Mouse (Mus musculus): Measurements from ENCODE around the gene Vrk2. TPM values are rescaled to one million over a fixed set of nuclear protein-coding genes. Genes with fewer than 3 reads are reported as not detected.

Vrk2 gene
- polyA plus RNA-seq, 1 experiment from 2014 or later, result 21.5 TPM

- no peak for ATAC-seq (ENCODE audit: insufficient read depth, low FRiP score)
- 82% methylated on average over 2 of the region's 2 CpGs for WGBS
These were observed 7.9 kb upstream of the Vrk2 start for GRCm38 (mm10) chr11:26601571-26602175.

GRCm38 (mm10) chr11:26600692-26601091, 6.9 kb upstream of the Vrk2 start:
- no peaks in the 10 kb centered on the region for H3K36me3 ChIP-seq (ENCODE audit: control insufficient read depth, insufficient read depth, low read length)
- H3K4me3 ChIP-seq (replicated peaks; ENCODE audit: low read length), result no peak overlapping the region
- ATAC-seq (ENCODE audit: insufficient read depth, low FRiP score), result no peak
- 76% methylated on average over 4 of the region's 4 CpGs for WGBS
- H3K9ac ChIP-seq (ENCODE audit: low read length), result no peak overlapping the region
- H3K27me3 ChIP-seq (ENCODE audit: control insufficient read depth, insufficient read depth, low read length), result no peaks in the 10 kb centered on the region
- no peak overlapping the region for H3K4me2 ChIP-seq (ENCODE audit: low read depth, low read length)
- H3K9me3 ChIP-seq (replicated peaks; ENCODE audit: control insufficient read depth, low read length), result no peaks in the 10 kb centered on the region
- H3K27ac ChIP-seq (ENCODE audit: low read length), result no peak overlapping the region
- no peaks in the 10 kb centered on the region for H3K4me1 ChIP-seq (ENCODE audit: control insufficient read depth, insufficient read depth, low read length)

More at GRCm38 (mm10) chr11:26601571-26602175, 7.9 kb upstream of the Vrk2 start:
- no peak overlapping the region for H3K4me3 ChIP-seq (replicated peaks; ENCODE audit: low read length)
- H3K9me3 ChIP-seq (replicated peaks; ENCODE audit: control insufficient read depth, low read length), result no peaks in the 10 kb centered on the region
- H3K27me3 ChIP-seq (ENCODE audit: control insufficient read depth, insufficient read depth, low read length), result no peaks in the 10 kb centered on the region
- H3K36me3 ChIP-seq (ENCODE audit: control insufficient read depth, insufficient read depth, low read length), result no peaks in the 10 kb centered on the region
- no peak overlapping the region for H3K4me2 ChIP-seq (ENCODE audit: low read depth, low read length)
- no peaks in the 10 kb centered on the region for H3K4me1 ChIP-seq (ENCODE audit: control insufficient read depth, insufficient read depth, low read length)
- no peak overlapping the region for H3K9ac ChIP-seq (ENCODE audit: low read length)
- no peak overlapping the region for H3K27ac ChIP-seq (ENCODE audit: low read length)

DNA sequence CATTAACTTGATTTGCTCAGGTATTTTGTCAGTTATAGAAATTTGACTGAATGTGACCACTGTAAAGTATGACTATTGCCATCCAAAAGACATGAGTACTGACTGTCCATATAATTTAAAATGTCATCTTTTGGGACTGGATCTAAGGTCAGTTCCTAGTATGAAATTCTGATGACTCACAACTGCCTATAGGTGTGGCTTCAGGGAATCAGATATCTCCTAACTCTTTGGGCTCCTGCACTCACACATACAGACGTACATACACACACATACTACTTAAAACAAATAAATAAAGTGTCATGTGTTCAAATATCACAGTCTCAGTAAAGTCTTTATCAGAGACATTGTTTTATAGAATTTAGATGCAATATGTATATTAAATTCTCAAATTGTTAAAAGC, 5.1 kb upstream of the Vrk2 start:
- Histone ChIP-seq H3K36me3 (ENCODE audit: control insufficient read depth, insufficient read depth, low read length) (no peaks in the 10 kb centered on the region), H3K9me3 (replicated peaks; ENCODE audit: control insufficient read depth, low read length) (no peaks in the 10 kb centered on the region), H3K9ac (ENCODE audit: low read length) (no peak overlapping the region), H3K4me2 (ENCODE audit: low read depth, low read length) (no peak overlapping the region), H3K27me3 (ENCODE audit: control insufficient read depth, insufficient read depth, low read length) (no peaks in the 10 kb centered on the region), H3K27ac (ENCODE audit: low read length) (no peak overlapping the region), H3K4me1 (ENCODE audit: control insufficient read depth, insufficient read depth, low read length) (no peaks in the 10 kb centered on the region), H3K4me3 (replicated peaks; ENCODE audit: low read length) (no peak overlapping the region)
- no peak for ATAC-seq (ENCODE audit: insufficient read depth, low FRiP score)
- WGBS, result 62% methylated on average over 1 of the region's 1 CpGs

DNA sequence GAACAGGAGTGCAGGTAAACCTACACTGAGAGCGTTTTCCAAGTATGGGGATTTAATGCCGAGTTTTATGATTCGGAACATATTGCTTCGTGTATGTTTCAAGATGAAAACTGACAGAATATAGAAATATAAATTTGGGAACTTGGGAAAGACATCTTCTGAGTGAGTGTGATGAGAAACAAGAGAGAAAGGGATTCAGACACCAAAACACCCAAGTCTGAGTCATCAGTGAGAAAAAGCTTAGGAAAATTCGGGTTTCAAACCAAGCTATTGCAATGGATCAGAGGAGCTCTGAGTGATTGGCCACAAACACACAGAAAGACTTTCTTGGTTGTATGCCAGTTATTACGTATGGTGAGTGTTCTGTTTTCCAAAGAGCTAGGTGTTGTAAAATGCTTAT, 4.0 kb upstream of the Vrk2 start:
- no peak overlapping the region for H3K27ac ChIP-seq (ENCODE audit: low read length)
- H3K4me2 ChIP-seq (ENCODE audit: low read depth, low read length), result no peak overlapping the region
- WGBS, result 75% methylated on average over 6 of the region's 6 CpGs
- H3K9ac ChIP-seq (ENCODE audit: low read length), result no peak overlapping the region
- no peak for ATAC-seq (ENCODE audit: insufficient read depth, low FRiP score)
- no peaks in the 10 kb centered on the region for H3K9me3 ChIP-seq (replicated peaks; ENCODE audit: control insufficient read depth, low read length)
- H3K4me1 ChIP-seq (ENCODE audit: control insufficient read depth, insufficient read depth, low read length), result peaks cover 4% of the 10 kb centered on the region; the same call in 1 of the 2 replicates
- no peaks in the 10 kb centered on the region for H3K36me3 ChIP-seq (ENCODE audit: control insufficient read depth, insufficient read depth, low read length)
- H3K27me3 ChIP-seq (ENCODE audit: control insufficient read depth, insufficient read depth, low read length), result no peaks in the 10 kb centered on the region
- H3K4me3 ChIP-seq (replicated peaks; ENCODE audit: low read length), result no peak overlapping the region

DNA sequence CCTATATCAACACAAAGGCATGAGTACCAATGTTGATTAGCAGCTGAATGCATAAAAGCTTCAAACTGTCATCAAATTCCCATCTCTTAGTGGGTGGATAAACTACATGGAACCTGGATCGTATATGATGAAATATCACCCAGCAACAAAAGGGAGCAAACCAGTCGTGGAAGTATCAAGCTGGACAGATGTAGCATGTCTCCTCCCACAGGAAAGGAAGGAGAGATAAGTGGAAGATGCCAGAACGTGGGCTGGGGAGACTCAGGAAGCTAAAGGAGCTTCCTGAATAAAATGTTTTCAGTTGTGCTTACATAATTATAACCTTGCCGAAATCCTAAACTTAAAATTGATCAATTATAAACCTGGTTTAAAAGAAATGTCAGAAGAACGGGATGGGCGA, 3.3 kb upstream of the Vrk2 start:
- Histone ChIP-seq H3K9me3 (replicated peaks; ENCODE audit: control insufficient read depth, low read length) (no peaks in the 10 kb centered on the region), H3K4me1 (ENCODE audit: control insufficient read depth, insufficient read depth, low read length) (peaks cover 10% of the 10 kb centered on the region; the same call in 1 of the 2 replicates), H3K4me2 (ENCODE audit: low read depth, low read length) (no peak overlapping the region), H3K9ac (ENCODE audit: low read length) (no peak overlapping the region), H3K36me3 (ENCODE audit: control insufficient read depth, insufficient read depth, low read length) (no peaks in the 10 kb centered on the region), H3K27me3 (ENCODE audit: control insufficient read depth, insufficient read depth, low read length) (no peaks in the 10 kb centered on the region), H3K27ac (ENCODE audit: low read length) (no peak overlapping the region), H3K4me3 (replicated peaks; ENCODE audit: low read length) (no peak overlapping the region)
- 61% methylated on average over 6 of the region's 6 CpGs for WGBS
- ATAC-seq (ENCODE audit: insufficient read depth, low FRiP score), result no peak

- Histone ChIP-seq H3K27me3 (ENCODE audit: control insufficient read depth, insufficient read depth, low read length) (no peaks in the 10 kb centered on the region), H3K9me3 (replicated peaks; ENCODE audit: control insufficient read depth, low read length) (no peaks in the 10 kb centered on the region), H3K4me3 (replicated peaks; ENCODE audit: low read length) (no peak overlapping the region), H3K4me2 (ENCODE audit: low read depth, low read length) (no peak overlapping the region), H3K27ac (ENCODE audit: low read length) (no peak overlapping the region), H3K9ac (ENCODE audit: low read length) (no peak overlapping the region), H3K4me1 (ENCODE audit: control insufficient read depth, insufficient read depth, low read length) (peaks cover 10% of the 10 kb centered on the region; the same call in 1 of the 2 replicates), H3K36me3 (ENCODE audit: control insufficient read depth, insufficient read depth, low read length) (no peaks in the 10 kb centered on the region)
- no peak for ATAC-seq (ENCODE audit: insufficient read depth, low FRiP score)
- 90% methylated on average over 1 of the region's 1 CpGs for WGBS
These were observed 2.4 kb upstream of the Vrk2 start for GRCm38 (mm10) chr11:26596186-26596585.

DNA sequence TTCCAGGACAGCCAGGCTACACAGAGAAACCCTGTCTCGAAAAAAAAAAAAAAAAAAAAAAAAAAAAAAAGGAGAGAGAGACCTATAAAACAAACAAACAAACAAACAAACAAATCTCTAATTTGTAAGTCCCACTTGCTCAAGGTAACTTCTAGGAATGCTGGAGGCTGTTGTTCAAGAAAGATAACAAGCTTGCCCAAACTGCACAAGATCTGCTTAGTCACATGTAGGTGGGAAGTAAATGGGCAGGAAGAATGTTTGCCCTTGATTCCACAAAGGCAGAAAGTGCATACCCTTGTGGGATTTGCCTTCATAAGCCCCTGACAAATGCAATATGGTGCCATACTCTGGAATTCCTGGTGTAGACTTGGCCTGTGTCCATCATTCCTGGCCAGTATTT, 688 bp upstream of the Vrk2 start:
- H3K4me3 ChIP-seq (replicated peaks; ENCODE audit: low read length), result no peak overlapping the region
- no peaks in the 10 kb centered on the region for H3K9me3 ChIP-seq (replicated peaks; ENCODE audit: control insufficient read depth, low read length)
- H3K27me3 ChIP-seq (ENCODE audit: control insufficient read depth, insufficient read depth, low read length), result no peaks in the 10 kb centered on the region
- H3K4me1 ChIP-seq (ENCODE audit: control insufficient read depth, insufficient read depth, low read length), result peaks cover 10% of the 10 kb centered on the region; the same call in 1 of the 2 replicates
- no peak overlapping the region for H3K4me2 ChIP-seq (ENCODE audit: low read depth, low read length)
- no peak for ATAC-seq (ENCODE audit: insufficient read depth, low FRiP score)
- no peak overlapping the region for H3K27ac ChIP-seq (ENCODE audit: low read length)
- 73% methylated on average over 1 of the region's 1 CpGs for WGBS
- no peaks in the 10 kb centered on the region for H3K36me3 ChIP-seq (ENCODE audit: control insufficient read depth, insufficient read depth, low read length)
- H3K9ac ChIP-seq (ENCODE audit: low read length), result no peak overlapping the region

GRCm38 (mm10) chr11:26592395-26593053, 1.3 kb downstream of the Vrk2 start:
- peak overlapping the region; percentile 91 for H3K9ac ChIP-seq (ENCODE audit: low read length)
- no peak for ATAC-seq (ENCODE audit: insufficient read depth, low FRiP score)
- no peaks in the 10 kb centered on the region for H3K9me3 ChIP-seq (replicated peaks; ENCODE audit: control insufficient read depth, low read length)
- H3K4me2 ChIP-seq (ENCODE audit: low read depth, low read length), result peak overlapping the region; percentile 55
- H3K36me3 ChIP-seq (ENCODE audit: control insufficient read depth, insufficient read depth, low read length), result no peaks in the 10 kb centered on the region
- peaks cover 10% of the 10 kb centered on the region; the same call in 1 of the 2 replicates for H3K4me1 ChIP-seq (ENCODE audit: control insufficient read depth, insufficient read depth, low read length)
- peak overlapping the region; percentile 81 for H3K4me3 ChIP-seq (replicated peaks; ENCODE audit: low read length)
- H3K27me3 ChIP-seq (ENCODE audit: control insufficient read depth, insufficient read depth, low read length), result no peaks in the 10 kb centered on the region
- 22% methylated on average over 6 of the region's 6 CpGs for WGBS
- H3K27ac ChIP-seq (ENCODE audit: low read length), result peak overlapping the region; percentile 93

- H3K27ac ChIP-seq (ENCODE audit: low read length), result no peak overlapping the region
- H3K36me3 ChIP-seq (ENCODE audit: control insufficient read depth, insufficient read depth, low read length), result no peaks in the 10 kb centered on the region
- H3K4me1 ChIP-seq (ENCODE audit: control insufficient read depth, insufficient read depth, low read length), result peaks cover 9% of the 10 kb centered on the region
- H3K9me3 ChIP-seq (replicated peaks; ENCODE audit: control insufficient read depth, low read length), result no peaks in the 10 kb centered on the region
- H3K4me2 ChIP-seq (ENCODE audit: low read depth, low read length), result peak overlapping the region; percentile 10; the same call in 1 of the 2 replicates
- no peak overlapping the region for H3K4me3 ChIP-seq (replicated peaks; ENCODE audit: low read length)
- no peak overlapping the region for H3K9ac ChIP-seq (ENCODE audit: low read length)
- 79% methylated on average over 1 of the region's 1 CpGs for WGBS
- no peaks in the 10 kb centered on the region for H3K27me3 ChIP-seq (ENCODE audit: control insufficient read depth, insufficient read depth, low read length)
- ATAC-seq (ENCODE audit: insufficient read depth, low FRiP score), result no peak
These were observed 6.6 kb downstream of the Vrk2 start for GRCm38 (mm10) chr11:26587184-26587524.
